Mouse (Mus musculus) G1E (cell line): ENCODE data around the gene Ywhab.

ENCODE experiments used
- CTCF ChIP-seq: IDR thresholded peaks from 2 replicates; pipeline ENCODE4 v1.5.1; 2012; ENCODE audit warnings: low read depth, low read length, inconsistent platforms, mixed read lengths
- POLR2AphosphoS5 ChIP-seq: IDR thresholded peaks from 2 replicates; pipeline ENCODE4 v1.6.1; 2012; ENCODE audit warnings: low read depth, low read length, inconsistent platforms; ENCODE audit not compliant: insufficient replicate concordance
- TAL1 ChIP-seq: conservative IDR thresholded peaks from 2 replicates; pipeline ENCODE4 v1.6.1; 2012; ENCODE audit warnings: low read depth, low read length, inconsistent platforms, mixed read lengths

DNA sequence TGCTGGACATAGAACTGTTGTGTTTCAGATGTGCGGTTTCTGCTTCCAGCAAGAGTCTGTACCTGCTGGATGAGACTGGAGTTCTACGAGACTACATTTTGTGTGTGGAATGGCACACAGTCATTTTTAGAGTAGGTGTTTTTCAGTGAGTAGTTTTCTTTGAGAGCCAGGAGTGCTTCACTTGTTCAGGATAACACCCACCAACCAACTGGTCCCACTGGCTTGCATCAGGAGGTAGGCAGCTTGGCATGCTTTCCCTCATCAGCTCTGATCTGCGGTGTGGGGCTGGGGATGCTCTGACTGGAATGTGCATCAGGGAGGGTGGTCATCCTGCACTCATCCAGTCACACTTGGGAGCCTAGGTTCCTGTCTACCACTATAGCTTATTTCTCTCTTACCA, 7.9 kb downstream of the Ywhab start:
- TF ChIP-seq TAL1 (no peak), CTCF (no peak), POLR2AphosphoS5 (no peak)
